Mouse (Mus musculus): ENCODE measurements around the gene Wipi2. TPM values are rescaled to one million over a fixed set of nuclear protein-coding genes. Genes with fewer than 3 reads are reported as not detected.

The Wipi2 gene
- 10 to 100 TPM; 30.3 to 32.8 TPM for total RNA-seq (2021)
- long read RNA-seq, experiment 1, full-length matches to known transcripts = 45 of 55 reads
- long read RNA-seq, experiment 1, partial matches to known transcripts = 6 of 55 reads
- long read RNA-seq, experiment 1, other reads (novel, unspliced or antisense) = 4 of 55 reads
- long read RNA-seq, experiment 2, full-length matches to known transcripts = 35 of 40 reads
- long read RNA-seq, experiment 2, partial matches to known transcripts = 2 of 40 reads
- long read RNA-seq, experiment 2, other reads (novel, unspliced or antisense) = 3 of 40 reads

GRCm38 (mm10) chr5:142627398-142627797 is at the start of gene Wipi2:
Wipi2 (plus strand) TSS chr5:142627698.
- no peak for DNase-seq (ENCODE audit: low spot score)

GRCm38 (mm10) chr5:142578192-142578591 is 49.3 kb upstream of the Wipi2 start:
- no peak for DNase-seq (ENCODE audit: low spot score)

- peak; percentile 15 for DNase-seq (ENCODE audit: low spot score)
Measured at GRCm38 (mm10) chr5:142581517-142581916, 46.0 kb upstream of the Wipi2 start.

DNA sequence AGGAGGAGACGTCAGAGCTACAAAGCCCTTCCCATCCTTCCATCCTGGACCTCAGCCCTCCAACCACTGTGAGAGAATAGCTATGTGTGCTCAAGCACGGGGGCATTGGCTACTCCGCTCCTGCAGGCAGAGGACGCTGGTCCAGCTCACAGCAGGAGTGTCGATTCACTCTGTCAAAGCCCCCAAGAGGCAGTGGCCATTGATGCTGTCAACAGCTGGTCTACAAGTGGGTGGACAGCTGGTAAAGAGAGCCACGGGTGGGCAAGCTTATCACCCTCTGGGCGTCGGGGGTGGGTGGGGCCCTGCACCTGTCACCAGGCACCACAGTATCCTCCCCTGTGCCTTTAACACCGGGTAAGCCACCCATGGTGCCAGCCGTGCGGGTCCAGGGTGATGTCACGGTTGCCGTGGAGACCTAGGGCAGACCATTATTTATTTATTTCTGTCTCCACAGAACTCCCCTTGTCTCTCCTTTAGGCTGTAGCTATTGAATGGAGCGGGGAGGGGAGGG is 43.8 kb upstream of the Wipi2 start:
- no peak for DNase-seq (ENCODE audit: low spot score)

GRCm38 (mm10) chr5:142590953-142591616 is 36.4 kb upstream of the Wipi2 start:
- DNase-seq (ENCODE audit: low spot score) = no peak

DNA sequence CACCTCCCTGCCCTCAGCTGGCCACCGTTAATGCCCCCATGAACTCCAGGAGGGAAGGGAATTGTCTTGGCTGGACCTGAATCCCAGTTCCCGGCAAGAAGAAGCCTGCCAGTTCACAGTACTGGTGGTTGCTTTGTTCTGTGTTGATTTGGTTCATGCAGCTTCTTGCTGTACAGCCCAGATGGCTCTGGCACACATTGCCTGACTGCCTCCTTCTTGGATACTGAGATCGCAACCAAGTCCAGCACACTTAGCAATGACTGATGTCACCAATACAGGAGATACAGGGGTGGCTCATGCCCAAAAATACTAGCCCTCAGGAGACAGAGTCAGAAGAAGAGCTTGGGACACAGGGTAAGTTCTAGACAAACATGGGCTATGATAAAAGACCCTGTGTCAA is 31.8 kb upstream of the Wipi2 start:
- no peak for DNase-seq (ENCODE audit: low spot score)

DNA sequence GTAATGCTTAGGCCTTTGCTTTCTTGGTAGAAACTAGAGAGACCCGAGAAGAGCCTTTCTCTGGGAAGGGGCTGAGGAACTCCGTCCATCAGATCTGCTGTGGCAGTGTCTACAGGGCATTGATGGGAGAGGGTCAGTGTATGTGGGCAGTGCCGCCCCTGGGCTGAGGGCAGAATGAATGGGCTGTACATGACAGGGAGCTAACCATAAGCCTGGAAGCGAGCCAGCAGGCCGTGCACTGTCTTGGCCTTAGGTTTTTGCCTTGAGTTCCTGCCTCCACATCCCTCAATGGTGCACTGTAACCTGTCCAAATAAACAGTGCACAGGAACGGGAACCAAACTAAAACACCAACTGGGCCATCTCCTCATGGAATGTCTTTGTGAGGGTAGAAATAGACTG is 30.8 kb upstream of the Wipi2 start:
- no peak for DNase-seq (ENCODE audit: low spot score)

DNA sequence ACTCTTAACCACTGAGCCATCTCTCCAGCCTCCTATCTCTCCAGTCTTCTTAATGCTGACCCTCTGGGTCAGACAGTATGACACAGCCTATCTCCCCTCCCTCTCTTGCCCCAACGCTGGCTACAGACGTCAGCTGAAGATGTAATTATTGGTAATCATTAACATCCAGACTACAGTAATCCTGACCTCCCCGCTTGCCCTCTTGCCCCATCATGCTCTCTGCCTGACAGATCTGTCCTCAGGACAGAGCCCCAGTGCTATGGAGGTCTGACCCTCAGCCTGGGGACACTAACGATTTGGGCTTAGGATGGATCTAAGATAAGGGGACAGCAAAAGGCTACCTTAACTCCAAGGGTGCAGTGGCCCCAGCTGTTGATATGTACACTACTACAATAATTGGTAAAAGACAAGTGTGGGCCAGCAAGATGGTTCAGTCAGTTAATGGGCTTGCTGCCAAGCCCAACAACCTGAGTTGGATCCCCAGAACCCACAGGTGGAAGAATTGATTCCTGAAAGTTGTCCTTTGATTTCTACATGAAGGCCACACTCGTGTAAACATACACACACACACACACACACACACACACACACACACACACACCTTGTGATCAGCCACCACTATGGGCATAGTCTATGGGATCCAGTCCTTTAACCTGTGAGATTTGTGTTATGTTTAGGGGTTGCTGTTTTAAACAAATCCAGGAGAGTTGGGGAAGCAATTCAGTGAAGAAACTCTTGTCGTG is 29.7 kb upstream of the Wipi2 start:
- no peak for DNase-seq (ENCODE audit: low spot score)

GRCm38 (mm10) chr5:142604379-142604778 is 23.1 kb upstream of the Wipi2 start:
- no peak for DNase-seq (ENCODE audit: low spot score)

- DNase-seq (ENCODE audit: low spot score) = no peak
Measured at GRCm38 (mm10) chr5:142605288-142605687, 22.2 kb upstream of the Wipi2 start.

GRCm38 (mm10) chr5:142608259-142608988 is 19.1 kb upstream of the Wipi2 start, which contains the start of gene Mmd2:
Mmd2 (minus strand) TSS chr5:142608800.
- no peak for DNase-seq (ENCODE audit: low spot score)

- DNase-seq (ENCODE audit: low spot score) = no peak
Measured at GRCm38 (mm10) chr5:142608989-142609325, 18.5 kb upstream of the Wipi2 start.

- DNase-seq (ENCODE audit: low spot score) = no peak
Measured at GRCm38 (mm10) chr5:142610362-142610761, 17.1 kb upstream of the Wipi2 start.

- no peak for DNase-seq (ENCODE audit: low spot score)
Measured at GRCm38 (mm10) chr5:142614513-142614912, 13.0 kb upstream of the Wipi2 start.

GRCm38 (mm10) chr5:142615638-142616037 is 11.9 kb upstream of the Wipi2 start:
- DNase-seq (ENCODE audit: low spot score) = no peak

DNA sequence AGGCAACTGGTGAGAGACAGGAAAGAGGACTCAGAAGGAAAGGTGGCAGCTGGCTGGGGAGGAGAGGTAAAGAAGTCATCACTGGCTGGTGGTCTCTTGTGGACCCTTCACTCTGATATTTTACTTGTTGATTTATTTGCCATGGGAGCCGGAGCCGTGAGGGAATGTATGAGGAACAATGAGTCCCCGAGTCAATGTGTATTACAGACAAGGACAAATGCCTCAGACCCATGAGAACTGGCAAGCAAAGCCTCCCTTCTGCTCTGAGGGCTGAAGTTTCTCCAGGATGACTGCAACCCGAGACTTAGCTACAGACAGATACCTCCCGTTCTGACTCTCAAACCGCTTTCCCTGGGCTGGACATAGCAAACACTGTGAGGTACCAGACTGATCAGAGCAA is 11.2 kb upstream of the Wipi2 start:
- no peak for DNase-seq (ENCODE audit: low spot score)

GRCm38 (mm10) chr5:142619866-142620265 is 7.6 kb upstream of the Wipi2 start:
- no peak for DNase-seq (ENCODE audit: low spot score)

GRCm38 (mm10) chr5:142621421-142621820 is 6.1 kb upstream of the Wipi2 start:
- no peak for DNase-seq (ENCODE audit: low spot score)

GRCm38 (mm10) chr5:142622134-142622533 is 5.4 kb upstream of the Wipi2 start:
- DNase-seq (ENCODE audit: low spot score) = no peak

- DNase-seq (ENCODE audit: low spot score) = no peak
Measured at GRCm38 (mm10) chr5:142623080-142623479, 4.4 kb upstream of the Wipi2 start.
